ENCODE assay signal across 9 mouse cellular contexts in the genomic region with DNA sequence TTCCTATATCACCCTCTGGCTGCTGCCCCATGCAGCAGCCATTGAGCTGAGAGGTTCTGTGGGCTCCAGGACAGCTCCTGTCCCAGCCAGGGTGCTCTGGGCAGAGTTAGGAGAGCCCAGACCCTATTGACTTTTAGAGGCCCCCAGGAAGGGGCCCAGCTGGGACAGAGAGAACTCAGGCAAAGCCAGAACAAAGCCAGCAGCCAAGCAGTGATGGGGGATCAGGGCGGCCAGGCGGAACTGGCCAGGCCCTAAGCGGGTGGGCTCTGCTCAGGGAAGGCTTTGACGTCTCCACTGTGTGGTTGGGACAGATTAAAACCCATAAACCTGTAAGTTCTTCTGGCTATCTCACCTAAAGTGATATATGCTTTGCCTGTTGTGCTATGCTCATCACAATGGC. TPM values are rescaled to one million over a fixed set of nuclear protein-coding genes. Genes with fewer than 3 reads are reported as not detected.
DNase-seq lines count a peak whose midpoint lies in the region; ATAC-seq lines count a peak whose summit lies in the region.
"Had no signal": no experiment of that assay in that cellular context is flagged by ENCODE, and none has a peak within 500 bp of the region (broad histone marks: within the 10 kb centered on the region; RNA-seq: fewer than 3 reads in every experiment).

No protein-coding gene starts in this region.

- peak; percentile 29 for DNase-seq in cerebellum, adult 11-12 months
- no peak for DNase-seq in cerebellum, adult 8-10 months
- peak; percentile 12 for DNase-seq in retina, postnatal 1 day
- DNase-seq in retina, embryonic 14.5 days (ENCODE audit: low spot score), result no peak
- no peak for DNase-seq in urinary bladder, postnatal 14 days (ENCODE audit: low spot score)
- DNase-seq in spleen, adult 18-20 months, result no peak

- peak overlapping the region; percentile 64 for H3K4me3 ChIP-seq in liver, embryonic 15.5 days (replicated peaks)

- H3K9me3 ChIP-seq in liver, embryonic 15.5 days (replicated peaks), result no peaks in the 10 kb centered on the region

- H3K9ac ChIP-seq in liver, embryonic 15.5 days, result no peak overlapping the region

- peaks cover 23% of the 10 kb centered on the region for H3K36me3 ChIP-seq in liver, embryonic 15.5 days (replicated peaks)

- 0 out of 2 replicates have a peak overlapping the region, but pooled peaks have one; percentile 2 for H3K27ac ChIP-seq in liver, embryonic 15.5 days (replicated peaks)
- H3K27ac ChIP-seq: left cerebral cortex, adult 2 months had no signal

- WGBS in liver, embryonic 15.5 days (ENCODE audit: insufficient replicate concordance), result 55% methylated on average over 4 of the region's 4 CpGs

- peaks cover 59% of the 10 kb centered on the region for H3K4me1 ChIP-seq in liver, embryonic 15.5 days (replicated peaks)

- H3K4me2 ChIP-seq in liver, embryonic 15.5 days, result peak overlapping the region; percentile 79

- ATAC-seq in liver, embryonic 15.5 days (ENCODE audit: insufficient read depth), result no peak
- no peak for ATAC-seq in frontal cortex, adult (ENCODE audit: low TSS enrichment)

- peaks cover 82% of the 10 kb centered on the region for H3K27me3 ChIP-seq in liver, embryonic 15.5 days

RNA-seq across cellular contexts. Expression of a gene that starts 2.8 kb away (rescaled TPM):
- polyA plus RNA-seq in liver, embryonic 15.5 days (2015; fragmentation: Nextera tagmentation; extraction: Ambion mirVana), result 24.1 and 27.0 TPM in 2 replicates

RNA-seq across cellular contexts. Expression of a gene that starts 7.9 kb away (rescaled TPM):
- polyA plus RNA-seq in liver, embryonic 15.5 days (2015; fragmentation: Nextera tagmentation; extraction: Ambion mirVana), result 4.6 and 5.2 TPM in 2 replicates

RNA-seq across cellular contexts. Expression of a gene that starts 12.4 kb away (rescaled TPM):
- 38.7 and 41.1 TPM in 2 replicates for polyA plus RNA-seq in liver, embryonic 15.5 days (2015; fragmentation: Nextera tagmentation; extraction: Ambion mirVana)

RNA-seq across cellular contexts. Expression of a gene that starts 16.6 kb away (rescaled TPM):
- polyA plus RNA-seq in liver, embryonic 15.5 days (2015; fragmentation: Nextera tagmentation; extraction: Ambion mirVana), result 3.3 and 5.2 TPM in 2 replicates

RNA-seq across cellular contexts. Expression of a gene that starts 17.7 kb away (rescaled TPM):
- polyA plus RNA-seq in liver, embryonic 15.5 days (2015; fragmentation: Nextera tagmentation; extraction: Ambion mirVana), result 56.0 and 58.5 TPM in 2 replicates

Comparison
In these comparisons a context has a peak if more than half of its experiments do, and no peak if none do; other contexts are left out.
1. DNase-seq: peak in cerebellum, adult 11-12 months (single experiment) and retina, postnatal 1 day (single experiment); none in cerebellum, adult 8-10 months (single experiment), retina, embryonic 14.5 days (single experiment), urinary bladder, postnatal 14 days (single experiment) and spleen, adult 18-20 months (0 of 2).